Mouse (Mus musculus): ENCODE measurements around the gene Arhgap20. TPM values are rescaled to one million over a fixed set of nuclear protein-coding genes. Genes with fewer than 3 reads are reported as not detected.

The Arhgap20 gene
- polyA plus RNA-seq, 1 experiment, result 14.8 TPM

GRCm38 (mm10) chr9:51750144-51750543 lies 15.0 kb upstream of the Arhgap20 start:
- 63% methylated on average over 4 of the region's 4 CpGs for WGBS
- no peaks in the 10 kb centered on the region for H3K4me1 ChIP-seq (ENCODE audit: control insufficient read depth, insufficient read depth, low read length)
- no peak overlapping the region for H3K4me3 ChIP-seq (replicated peaks; ENCODE audit: insufficient read depth, low read depth, low read length)
- H3K27me3 ChIP-seq (ENCODE audit: control insufficient read depth, insufficient read depth, low read length), result no peaks in the 10 kb centered on the region; the same call in 1 of the 2 replicates
- DNase-seq, result no peak
- no peak for TF ChIP-seq POLR2A (IDR thresholded peaks at IDR 0.05; ENCODE audit: borderline replicate concordance, insufficient read depth, low read length)
- TF ChIP-seq CTCF (IDR thresholded peaks at IDR 0.05; ENCODE audit: borderline replicate concordance, insufficient read depth, low read depth, low read length), result no peak
- no peak overlapping the region for H3K27ac ChIP-seq (ENCODE audit: insufficient read depth, low read length)

- Histone ChIP-seq H3K4me1 (ENCODE audit: control insufficient read depth, insufficient read depth, low read length) (no peaks in the 10 kb centered on the region), H3K27me3 (ENCODE audit: control insufficient read depth, insufficient read depth, low read length) (no peaks in the 10 kb centered on the region), H3K27ac (ENCODE audit: insufficient read depth, low read length) (no peak overlapping the region), H3K4me3 (replicated peaks; ENCODE audit: insufficient read depth, low read depth, low read length) (no peak overlapping the region)
- 78% methylated on average over 2 of the region's 2 CpGs for WGBS
- DNase-seq, result no peak
- TF ChIP-seq CTCF (IDR thresholded peaks at IDR 0.05; ENCODE audit: borderline replicate concordance, insufficient read depth, low read depth, low read length) (no peak), POLR2A (IDR thresholded peaks at IDR 0.05; ENCODE audit: borderline replicate concordance, insufficient read depth, low read length) (no peak)
These were observed 4.1 kb upstream of the Arhgap20 start for GRCm38 (mm10) chr9:51761003-51761402.

GRCm38 (mm10) chr9:51764041-51764875 lies 879 bp upstream of the Arhgap20 start:
- 2% methylated on average over 12 of the region's 12 CpGs for WGBS
- Histone ChIP-seq H3K4me3 (replicated peaks; ENCODE audit: insufficient read depth, low read depth, low read length) (peak overlapping the region; percentile 92), H3K4me1 (ENCODE audit: control insufficient read depth, insufficient read depth, low read length) (no peaks in the 10 kb centered on the region), H3K27ac (ENCODE audit: insufficient read depth, low read length) (no peak overlapping the region), H3K27me3 (ENCODE audit: control insufficient read depth, insufficient read depth, low read length) (no peaks in the 10 kb centered on the region)
- DNase-seq, result peak in 1 of 2 experiments; percentile 41
- no peak for TF ChIP-seq POLR2A (IDR thresholded peaks at IDR 0.05; ENCODE audit: borderline replicate concordance, insufficient read depth, low read length)
- TF ChIP-seq CTCF (IDR thresholded peaks at IDR 0.05; ENCODE audit: borderline replicate concordance, insufficient read depth, low read depth, low read length), result no peak

- WGBS, result under 1% methylated on average over 58 of the region's 58 CpGs
- TF ChIP-seq POLR2A (IDR thresholded peaks at IDR 0.05; ENCODE audit: borderline replicate concordance, insufficient read depth, low read length) (no peak), CTCF (IDR thresholded peaks at IDR 0.05; ENCODE audit: borderline replicate concordance, insufficient read depth, low read depth, low read length) (no peak)
These were observed 459 bp downstream of the Arhgap20 start for GRCm38 (mm10) chr9:51765417-51766174.

GRCm38 (mm10) chr9:51766175-51767062 lies 1.3 kb downstream of the Arhgap20 start:
- Histone ChIP-seq H3K4me1 (ENCODE audit: control insufficient read depth, insufficient read depth, low read length) (no peaks in the 10 kb centered on the region), H3K4me3 (replicated peaks; ENCODE audit: insufficient read depth, low read depth, low read length) (peak overlapping the region; percentile 92), H3K27ac (ENCODE audit: insufficient read depth, low read length) (no peak overlapping the region; the same call in 1 of the 2 replicates), H3K27me3 (ENCODE audit: control insufficient read depth, insufficient read depth, low read length) (no peaks in the 10 kb centered on the region)
- WGBS, result 1% methylated on average over 27 of the region's 29 CpGs
- TF ChIP-seq CTCF (IDR thresholded peaks at IDR 0.05; ENCODE audit: borderline replicate concordance, insufficient read depth, low read depth, low read length), result no peak
- TF ChIP-seq POLR2A (IDR thresholded peaks at IDR 0.05; ENCODE audit: borderline replicate concordance, insufficient read depth, low read length), result no peak
- DNase-seq, result peak; percentile 61 to 67

More at GRCm38 (mm10) chr9:51765417-51766174, 459 bp downstream of the Arhgap20 start:
- peak; percentile 58 to 78 for DNase-seq
- H3K27me3 ChIP-seq (ENCODE audit: control insufficient read depth, insufficient read depth, low read length), result no peaks in the 10 kb centered on the region
- H3K27ac ChIP-seq (ENCODE audit: insufficient read depth, low read length), result peak overlapping the region; percentile 24; the same call in 1 of the 2 replicates
- H3K4me1 ChIP-seq (ENCODE audit: control insufficient read depth, insufficient read depth, low read length), result no peaks in the 10 kb centered on the region
- peak overlapping the region; percentile 92 for H3K4me3 ChIP-seq (replicated peaks; ENCODE audit: insufficient read depth, low read depth, low read length)

- no peak overlapping the region for H3K27ac ChIP-seq (ENCODE audit: insufficient read depth, low read length)
- WGBS, result 51% methylated on average over 3 of the region's 3 CpGs
These were observed 9.1 kb downstream of the Arhgap20 start for GRCm38 (mm10) chr9:51774201-51774600.

DNA sequence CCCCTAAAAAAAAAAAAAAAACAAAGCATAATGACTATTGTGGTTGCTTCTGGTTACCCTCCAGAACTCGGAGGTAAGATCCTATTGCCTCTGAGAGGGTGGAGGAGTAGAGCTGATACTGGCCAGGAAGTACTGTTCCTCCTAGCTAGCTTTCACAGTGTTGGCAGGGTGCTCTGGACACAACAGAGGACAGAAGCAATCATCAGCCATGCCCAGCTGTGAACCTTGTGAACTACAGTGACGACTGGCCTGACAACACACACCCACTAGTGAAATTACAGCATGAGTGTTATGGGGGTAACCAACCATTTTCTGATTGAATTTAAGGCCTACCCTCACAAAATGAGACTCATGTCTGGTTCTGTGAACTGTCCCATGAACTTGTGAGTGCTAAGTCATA lies 11.3 kb downstream of the Arhgap20 start:
- no peak overlapping the region for H3K4me3 ChIP-seq (replicated peaks; ENCODE audit: insufficient read depth, low read depth, low read length)
- no peak overlapping the region for H3K27ac ChIP-seq (ENCODE audit: insufficient read depth, low read length)
- 74% methylated on average over 2 of the region's 2 CpGs for WGBS
- H3K4me1 ChIP-seq (ENCODE audit: control insufficient read depth, insufficient read depth, low read length), result 0 out of 2 replicates have a peak, but pooled peaks cover 2% of the 10 kb centered on the region
- no peak for DNase-seq
- no peaks in the 10 kb centered on the region for H3K27me3 ChIP-seq (ENCODE audit: control insufficient read depth, insufficient read depth, low read length)
- TF ChIP-seq CTCF (IDR thresholded peaks at IDR 0.05; ENCODE audit: borderline replicate concordance, insufficient read depth, low read depth, low read length) (no peak), POLR2A (IDR thresholded peaks at IDR 0.05; ENCODE audit: borderline replicate concordance, insufficient read depth, low read length) (no peak)

More at GRCm38 (mm10) chr9:51774201-51774600, 9.1 kb downstream of the Arhgap20 start:
- Histone ChIP-seq H3K4me3 (replicated peaks; ENCODE audit: insufficient read depth, low read depth, low read length) (no peak overlapping the region), H3K27me3 (ENCODE audit: control insufficient read depth, insufficient read depth, low read length) (no peaks in the 10 kb centered on the region), H3K4me1 (ENCODE audit: control insufficient read depth, insufficient read depth, low read length) (no peaks in the 10 kb centered on the region)
- TF ChIP-seq POLR2A (IDR thresholded peaks at IDR 0.05; ENCODE audit: borderline replicate concordance, insufficient read depth, low read length) (no peak), CTCF (IDR thresholded peaks at IDR 0.05; ENCODE audit: borderline replicate concordance, insufficient read depth, low read depth, low read length) (no peak)
- no peak for DNase-seq

All from cerebellum, adult 2 months (tissue).